Mouse (Mus musculus): ENCODE measurements around the gene Smtnl1.

- no peak for TF ChIP-seq USF2 (IDR thresholded peaks at IDR 0.05; ENCODE audit: borderline replicate concordance in 1 of 2, insufficient read depth in 1 of 2, low read depth in 1 of 2, low read length in 2 of 2)
- TF ChIP-seq GATA1 (IDR thresholded peaks at IDR 0.05; ENCODE audit: low read depth, low read length) = no peak
- TF ChIP-seq EP300 (IDR thresholded peaks at IDR 0.05; ENCODE audit: low read depth in 1 of 2, low read length in 2 of 2) = no peak
- TF ChIP-seq MAX (IDR thresholded peaks at IDR 0.05; ENCODE audit: low read length) = no peak
- TF ChIP-seq CHD2 (IDR thresholded peaks at IDR 0.05; ENCODE audit: low read length) = no peak
- no peak for TF ChIP-seq CTCF (IDR thresholded peaks at IDR 0.05 in 2 of 3, conservative IDR thresholded peaks at IDR 0.05 in 1 of 3; ENCODE audit: control insufficient read depth in 1 of 3, insufficient read depth in 1 of 3, low read depth in 2 of 3, low read length in 3 of 3, poor library complexity in 1 of 3, severe bottlenecking in 1 of 3)
- TF ChIP-seq TCF12 (IDR thresholded peaks at IDR 0.05; ENCODE audit: low read depth, low read length) = no peak
- TF ChIP-seq POLR2A (IDR thresholded peaks at IDR 0.05; ENCODE audit: control insufficient read depth in 1 of 2, insufficient read depth in 1 of 2, low read depth in 1 of 2, low read length in 2 of 2, poor library complexity in 1 of 2) = no peak
- no peak for TF ChIP-seq ELF1 (IDR thresholded peaks at IDR 0.05; ENCODE audit: low read depth, low read length)
- TF ChIP-seq MAZ (IDR thresholded peaks at IDR 0.05; ENCODE audit: low read depth, low read length) = no peak
- TF ChIP-seq ZNF384 (IDR thresholded peaks at IDR 0.05; ENCODE audit: low read depth, low read length) = no peak
- TF ChIP-seq MXI1 (IDR thresholded peaks at IDR 0.05; ENCODE audit: low read depth, low read length) = no peak
- TF ChIP-seq NRF1 (IDR thresholded peaks at IDR 0.05; ENCODE audit: insufficient read depth, low read depth, low read length, poor library complexity, severe bottlenecking) = no peak
- no peak for TF ChIP-seq UBTF (IDR thresholded peaks at IDR 0.05; ENCODE audit: borderline replicate concordance, insufficient read depth, low read depth, low read length)
Observed at GRCm38 (mm10) chr2:84783840-84784566, 38.4 kb downstream of the Smtnl1 start.

All from MEL (cell line).